Mouse (Mus musculus): ENCODE measurements around the gene Klhl20. TPM values are rescaled to one million over a fixed set of nuclear protein-coding genes. Genes with fewer than 3 reads are reported as not detected.

Gene Klhl20
- polyA plus RNA-seq, 1 experiment from 2014 or later = 13.4 TPM

- Histone ChIP-seq H3K9ac (ENCODE audit: low read length) (no peak overlapping the region), H3K4me3 (ENCODE audit: low read length) (no peak overlapping the region), H3K27ac (ENCODE audit: low read length) (no peak overlapping the region), H3K4me1 (ENCODE audit: control insufficient read depth, insufficient read depth, low read length) (no peaks in the 10 kb centered on the region), H3K9me3 (replicated peaks; ENCODE audit: control insufficient read depth, low read length) (no peaks in the 10 kb centered on the region), H3K27me3 (ENCODE audit: control insufficient read depth, insufficient read depth, low read length) (no peaks in the 10 kb centered on the region), H3K36me3 (ENCODE audit: control insufficient read depth, insufficient read depth) (peaks cover 23% of the 10 kb centered on the region; the same call in 1 of the 2 replicates), H3K4me2 (ENCODE audit: low read depth, low read length) (no peak overlapping the region)
- no peak for ATAC-seq (replicated peaks; ENCODE audit: extremely low read depth, insufficient read depth, low FRiP score)
- WGBS = 74% methylated on average over 1 of the region's 1 CpGs
Observed at GRCm38 (mm10) chr1:161103842-161104241, 27.5 kb downstream of the Klhl20 start.

GRCm38 (mm10) chr1:161099721-161100405, 31.4 kb downstream of the Klhl20 start:
- Histone ChIP-seq H3K36me3 (ENCODE audit: control insufficient read depth, insufficient read depth) (peaks cover 30% of the 10 kb centered on the region), H3K4me2 (ENCODE audit: low read depth, low read length) (no peak overlapping the region), H3K4me1 (ENCODE audit: control insufficient read depth, insufficient read depth, low read length) (no peaks in the 10 kb centered on the region), H3K9me3 (replicated peaks; ENCODE audit: control insufficient read depth, low read length) (no peaks in the 10 kb centered on the region), H3K27ac (ENCODE audit: low read length) (no peak overlapping the region), H3K27me3 (ENCODE audit: control insufficient read depth, insufficient read depth, low read length) (no peaks in the 10 kb centered on the region), H3K4me3 (ENCODE audit: low read length) (no peak overlapping the region), H3K9ac (ENCODE audit: low read length) (no peak overlapping the region)
- 90% methylated on average over 4 of the region's 4 CpGs for WGBS
- no peak for ATAC-seq (replicated peaks; ENCODE audit: extremely low read depth, insufficient read depth, low FRiP score)

- Histone ChIP-seq H3K36me3 (ENCODE audit: control insufficient read depth, insufficient read depth) (peaks cover 13% of the 10 kb centered on the region; the same call in 1 of the 2 replicates), H3K9ac (ENCODE audit: low read length) (no peak overlapping the region), H3K9me3 (replicated peaks; ENCODE audit: control insufficient read depth, low read length) (no peaks in the 10 kb centered on the region), H3K4me1 (ENCODE audit: control insufficient read depth, insufficient read depth, low read length) (peaks cover 18% of the 10 kb centered on the region), H3K4me2 (ENCODE audit: low read depth, low read length) (no peak overlapping the region), H3K4me3 (ENCODE audit: low read length) (no peak overlapping the region), H3K27ac (ENCODE audit: low read length) (no peak overlapping the region), H3K27me3 (ENCODE audit: control insufficient read depth, insufficient read depth, low read length) (no peaks in the 10 kb centered on the region)
- 93% methylated on average over 3 of the region's 3 CpGs for WGBS
- ATAC-seq (replicated peaks; ENCODE audit: extremely low read depth, insufficient read depth, low FRiP score) = no peak
Observed at GRCm38 (mm10) chr1:161077243-161077642, 54.1 kb downstream of the Klhl20 start.

- Histone ChIP-seq H3K27me3 (ENCODE audit: control insufficient read depth, insufficient read depth, low read length) (no peaks in the 10 kb centered on the region), H3K4me3 (ENCODE audit: low read length) (no peak overlapping the region), H3K4me1 (ENCODE audit: control insufficient read depth, insufficient read depth, low read length) (peaks cover 22% of the 10 kb centered on the region), H3K9ac (ENCODE audit: low read length) (no peak overlapping the region), H3K9me3 (replicated peaks; ENCODE audit: control insufficient read depth, low read length) (no peaks in the 10 kb centered on the region), H3K4me2 (ENCODE audit: low read depth, low read length) (no peak overlapping the region), H3K27ac (ENCODE audit: low read length) (no peak overlapping the region), H3K36me3 (ENCODE audit: control insufficient read depth, insufficient read depth) (peaks cover 13% of the 10 kb centered on the region; the same call in 1 of the 2 replicates)
- no peak for ATAC-seq (replicated peaks; ENCODE audit: extremely low read depth, insufficient read depth, low FRiP score)
- WGBS = 79% methylated on average over 6 of the region's 6 CpGs
Observed at GRCm38 (mm10) chr1:161076238-161076637, 55.1 kb downstream of the Klhl20 start.

GRCm38 (mm10) chr1:161071272-161071620, 60.1 kb downstream of the Klhl20 start:
- no peaks in the 10 kb centered on the region for H3K9me3 ChIP-seq (replicated peaks; ENCODE audit: control insufficient read depth, low read length)
- H3K27me3 ChIP-seq (ENCODE audit: control insufficient read depth, insufficient read depth, low read length) = no peaks in the 10 kb centered on the region
- WGBS = under 1% methylated on average over 12 of the region's 12 CpGs
- H3K9ac ChIP-seq (ENCODE audit: low read length) = peak overlapping the region; percentile 84
- H3K4me2 ChIP-seq (ENCODE audit: low read depth, low read length) = peak overlapping the region; percentile 82
- peaks cover 25% of the 10 kb centered on the region for H3K4me1 ChIP-seq (ENCODE audit: control insufficient read depth, insufficient read depth, low read length)
- H3K36me3 ChIP-seq (ENCODE audit: control insufficient read depth, insufficient read depth) = peaks cover 4% of the 10 kb centered on the region; the same call in 1 of the 2 replicates
- H3K27ac ChIP-seq (ENCODE audit: low read length) = peak overlapping the region; percentile 73
- H3K4me3 ChIP-seq (ENCODE audit: low read length) = peak overlapping the region; percentile 81
- no peak for ATAC-seq (replicated peaks; ENCODE audit: extremely low read depth, insufficient read depth, low FRiP score)

- peaks cover 25% of the 10 kb centered on the region for H3K4me1 ChIP-seq (ENCODE audit: control insufficient read depth, insufficient read depth, low read length)
- peak within 1 kb of the TSS; percentile 84 for H3K9ac ChIP-seq (ENCODE audit: low read length)
- H3K27me3 ChIP-seq (ENCODE audit: control insufficient read depth, insufficient read depth, low read length) = no peaks in the 10 kb centered on the region
- H3K27ac ChIP-seq (ENCODE audit: low read length) = peak within 1 kb of the TSS; percentile 73
- H3K36me3 ChIP-seq (ENCODE audit: control insufficient read depth, insufficient read depth) = peaks cover 4% of the 10 kb centered on the region; the same call in 1 of the 2 replicates
- peak; percentile 96 for ATAC-seq (replicated peaks; ENCODE audit: extremely low read depth, insufficient read depth, low FRiP score)
- H3K4me3 ChIP-seq (ENCODE audit: low read length) = peak within 1 kb of the TSS; percentile 81
- H3K9me3 ChIP-seq (replicated peaks; ENCODE audit: control insufficient read depth, low read length) = no peaks in the 10 kb centered on the region
- WGBS = under 1% methylated on average over 57 of the region's 57 CpGs
- peak within 1 kb of the TSS; percentile 83 for H3K4me2 ChIP-seq (ENCODE audit: low read depth, low read length)
Observed at GRCm38 (mm10) chr1:161070352-161071271, 60.7 kb downstream of the Klhl20 start, which contains the start of the genes Dars2 and Cenpl. TSS of gene Dars2 (minus strand) at chr1:161070658. TSS of gene Cenpl (plus strand) at chr1:161070713.

GRCm38 (mm10) chr1:161063351-161063750, 68.0 kb downstream of the Klhl20 start:
- Histone ChIP-seq H3K4me3 (ENCODE audit: low read length) (no peak overlapping the region), H3K9ac (ENCODE audit: low read length) (no peak overlapping the region), H3K4me2 (ENCODE audit: low read depth, low read length) (no peak overlapping the region), H3K27ac (ENCODE audit: low read length) (no peak overlapping the region), H3K4me1 (ENCODE audit: control insufficient read depth, insufficient read depth, low read length) (no peaks in the 10 kb centered on the region), H3K9me3 (replicated peaks; ENCODE audit: control insufficient read depth, low read length) (no peaks in the 10 kb centered on the region), H3K27me3 (ENCODE audit: control insufficient read depth, insufficient read depth, low read length) (no peaks in the 10 kb centered on the region), H3K36me3 (ENCODE audit: control insufficient read depth, insufficient read depth) (peaks cover 5% of the 10 kb centered on the region; the same call in 1 of the 2 replicates)
- 71% methylated on average over 1 of the region's 1 CpGs for whole genome bisulfite sequencing
- no peak for ATAC-seq (replicated peaks; ENCODE audit: extremely low read depth, insufficient read depth, low FRiP score)

GRCm38 (mm10) chr1:161057164-161057563, 74.1 kb downstream of the Klhl20 start:
- H3K9ac ChIP-seq (ENCODE audit: low read length) = no peak overlapping the region
- no peaks in the 10 kb centered on the region for H3K27me3 ChIP-seq (ENCODE audit: control insufficient read depth, insufficient read depth, low read length)
- H3K4me3 ChIP-seq (ENCODE audit: low read length) = no peak overlapping the region
- no peak overlapping the region for H3K27ac ChIP-seq (ENCODE audit: low read length)
- H3K36me3 ChIP-seq (ENCODE audit: control insufficient read depth, insufficient read depth) = peaks cover 18% of the 10 kb centered on the region
- no peaks in the 10 kb centered on the region for H3K9me3 ChIP-seq (replicated peaks; ENCODE audit: control insufficient read depth, low read length)
- no peaks in the 10 kb centered on the region for H3K4me1 ChIP-seq (ENCODE audit: control insufficient read depth, insufficient read depth, low read length)
- no peak overlapping the region for H3K4me2 ChIP-seq (ENCODE audit: low read depth, low read length)
- ATAC-seq (replicated peaks; ENCODE audit: extremely low read depth, insufficient read depth, low FRiP score) = no peak
- 95% methylated on average over 1 of the region's 1 CpGs for WGBS

GRCm38 (mm10) chr1:161046972-161047371, 84.3 kb downstream of the Klhl20 start:
- Histone ChIP-seq H3K36me3 (ENCODE audit: control insufficient read depth, insufficient read depth) (peaks cover 14% of the 10 kb centered on the region), H3K27me3 (ENCODE audit: control insufficient read depth, insufficient read depth, low read length) (no peaks in the 10 kb centered on the region), H3K4me1 (ENCODE audit: control insufficient read depth, insufficient read depth, low read length) (no peaks in the 10 kb centered on the region), H3K4me2 (ENCODE audit: low read depth, low read length) (no peak overlapping the region), H3K9me3 (replicated peaks; ENCODE audit: control insufficient read depth, low read length) (no peaks in the 10 kb centered on the region), H3K9ac (ENCODE audit: low read length) (no peak overlapping the region), H3K27ac (ENCODE audit: low read length) (peak overlapping the region; percentile 16; the same call in 1 of the 2 replicates), H3K4me3 (ENCODE audit: low read length) (no peak overlapping the region)
- WGBS = 74% methylated on average over 3 of the region's 3 CpGs
- 0 out of 2 replicates have a peak, but pooled peaks have one; percentile 37 for ATAC-seq (replicated peaks; ENCODE audit: extremely low read depth, insufficient read depth, low FRiP score)
